Mouse (Mus musculus) adrenal gland, postnatal 4 days (tissue): ENCODE data around the gene Olfr247. TPM values are rescaled to one million over a fixed set of nuclear protein-coding genes. Genes with fewer than 3 reads are reported as not detected.
"Not testable (repeated sequence)": the region's sequence is repeated elsewhere in the genome, so short reads cannot be mapped to it uniquely, and the experiment has no call there.

ENCODE experiments used
- DNase-seq, 2 experiments: peaks; one replicate each; pipeline ENCODE4 v3.0.0; 2021 to 2022; ENCODE audit warnings: low spot score in 2 of 2, mixed read lengths in 2 of 2
- long read RNA-seq, 2 experiments: library from polyadenylated mRNA; stranded (forward); transcript quantifications; one replicate each; pipeline ENCODE4 v2.0.0; 2021
- total RNA-seq, 2 experiments: library from RNA; stranded (reverse); gene quantifications; 2 replicates each; pipeline ENCODE4 v1.2.3; 2021

The Olfr247 gene
- not detected for total RNA-seq
- long read RNA-seq, experiment 1, result 0 reads
- long read RNA-seq, experiment 2, result 0 reads

GRCm38 (mm10) chr10:129976040-129976439 lies at the start of gene Olfr247:
Olfr247 (minus strand) TSS chr10:129976140.
- not testable (repeated sequence) for DNase-seq

- DNase-seq, result no peak
Observed at GRCm38 (mm10) chr10:130012321-130012720, 36.4 kb upstream of the Olfr247 start, which contains the start of gene Olfr820. Olfr820 (plus strand) TSS chr10:130012621.

- not testable (repeated sequence) for DNase-seq
Observed at GRCm38 (mm10) chr10:130005366-130005765, 29.4 kb upstream of the Olfr247 start.

GRCm38 (mm10) chr10:130004104-130004503 lies 28.2 kb upstream of the Olfr247 start:
- DNase-seq, result not testable (repeated sequence)

- DNase-seq, result not testable (repeated sequence)
Observed at GRCm38 (mm10) chr10:129984962-129985361, 9.0 kb upstream of the Olfr247 start, which contains the start of gene Gm10310. Gm10310 (minus strand) TSS chr10:129985062.

- DNase-seq, result not testable (repeated sequence)
Observed at GRCm38 (mm10) chr10:129981867-129982266, 5.9 kb upstream of the Olfr247 start.

GRCm38 (mm10) chr10:129972994-129973393 lies 2.9 kb downstream of the Olfr247 start:
- not testable (repeated sequence) for DNase-seq

GRCm38 (mm10) chr10:129967166-129967565 lies 8.8 kb downstream of the Olfr247 start, which contains the start of gene Olfr819:
Olfr819 (minus strand) TSS chr10:129967266.
- DNase-seq, result not testable (repeated sequence)

GRCm38 (mm10) chr10:129966232-129966631 lies 9.7 kb downstream of the Olfr247 start:
- DNase-seq, result not testable (repeated sequence)

GRCm38 (mm10) chr10:129949000-129949399 lies 26.9 kb downstream of the Olfr247 start, which contains the start of gene Olfr818:
Olfr818 (minus strand) TSS chr10:129949100.
- no peak for DNase-seq

Other genes with a start within 250 kb of the Olfr247 start
- not detected for gene Olfr805, start 246.8 kb downstream of the Olfr247 start, total RNA-seq
- gene Olfr806, start 234.2 kb downstream of the Olfr247 start, total RNA-seq, result not detected
- gene Olfr807, start 218.3 kb downstream of the Olfr247 start, total RNA-seq, result not detected
- not detected for gene Olfr808, start 210.7 kb downstream of the Olfr247 start, total RNA-seq
- gene Olfr809, start 201.5 kb downstream of the Olfr247 start, total RNA-seq, result not detected
- gene Olfr810, start 181.2 kb downstream of the Olfr247 start, total RNA-seq, result not detected
- gene Olfr811, start 171.7 kb downstream of the Olfr247 start, total RNA-seq, result not detected
- not detected for gene Olfr812, start 130.0 kb downstream of the Olfr247 start, total RNA-seq
- gene Olfr813, start 120.8 kb downstream of the Olfr247 start, total RNA-seq, result not detected
- not detected for gene Olfr814, start 96.3 kb downstream of the Olfr247 start, total RNA-seq
- gene Olfr815, start 70.3 kb downstream of the Olfr247 start, total RNA-seq, result not detected
- not detected for gene Olfr816, start 60.5 kb downstream of the Olfr247 start, total RNA-seq
- not detected for gene Olfr818, start 27.0 kb downstream of the Olfr247 start, total RNA-seq
- gene Olfr819, start 8.9 kb downstream of the Olfr247 start, total RNA-seq, result not detected
- not detected for gene Gm10310, start 8.9 kb upstream of the Olfr247 start, total RNA-seq
- gene Olfr820, start 36.5 kb upstream of the Olfr247 start, total RNA-seq, result not detected
- not detected for gene Olfr821, start 54.2 kb upstream of the Olfr247 start, total RNA-seq
- gene Olfr822, start 95.1 kb upstream of the Olfr247 start, total RNA-seq, result not detected
- not detected for gene Olfr823, start 139.2 kb upstream of the Olfr247 start, total RNA-seq
- gene Olfr824, start 153.9 kb upstream of the Olfr247 start, total RNA-seq, result not detected
- not detected for gene Olfr825, start 190.6 kb upstream of the Olfr247 start, total RNA-seq
- not detected for gene Olfr826, start 208.0 kb upstream of the Olfr247 start, total RNA-seq
- gene Olfr827, start 238.3 kb upstream of the Olfr247 start, total RNA-seq, result not detected